Mouse (Mus musculus) E14TG2a.4 (cell line): Measurements from ENCODE around the gene Dnah6.

Experiments
- CTCF ChIP-seq: conservative IDR thresholded peaks from 2 replicates; pipeline ENCODE4 v1.5.1; 2014; ENCODE audit warnings: low read length
- NANOG ChIP-seq: IDR thresholded peaks from 2 replicates; pipeline ENCODE4 v1.6.1; 2014; ENCODE audit warnings: borderline replicate concordance, low read length, mixed read lengths

DNA sequence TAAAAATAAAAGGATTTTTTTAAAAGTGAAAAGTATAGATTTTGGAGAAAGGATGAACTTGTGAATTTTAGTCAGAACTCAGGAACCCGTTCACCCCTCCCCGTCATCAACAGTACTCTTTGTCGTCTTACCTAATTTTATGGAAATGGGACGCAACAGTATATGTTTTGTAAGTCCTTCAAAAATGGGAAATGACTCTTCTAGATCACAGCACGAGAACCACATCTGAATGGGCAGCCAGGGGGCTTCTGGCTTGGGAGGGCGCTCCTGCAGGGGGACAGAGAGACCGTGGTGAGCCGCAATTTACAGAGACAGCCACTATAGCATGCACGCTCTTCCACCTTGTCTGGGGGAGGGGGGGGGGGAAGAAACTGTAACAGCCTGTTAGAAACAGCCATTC lies 167.9 kb downstream of the Dnah6 start:
- no peak for TF ChIP-seq CTCF
- TF ChIP-seq NANOG, result no peak
